Mouse (Mus musculus) kidney, adult 9 months (tissue): ENCODE measurements around the gene Fnip2.
A peak's percentile ranks its signal among the peaks of the same experiment; 100 is the strongest.

Experiments used
- DNase-seq: peaks from one replicate; pipeline ENCODE4 v3.0.0; 2022

The Fnip2 gene

GRCm38 (mm10) chr3:79563511-79563910, 4.1 kb downstream of the Fnip2 start:
- DNase-seq = no peak

- DNase-seq = peak; percentile 38
Measured at GRCm38 (mm10) chr3:79561784-79562715, 5.5 kb downstream of the Fnip2 start.

- peak; percentile 85 for DNase-seq
Measured at GRCm38 (mm10) chr3:79560555-79560954, 7.0 kb downstream of the Fnip2 start.

- no peak for DNase-seq
Measured at GRCm38 (mm10) chr3:79559773-79560045, 7.9 kb downstream of the Fnip2 start.

GRCm38 (mm10) chr3:79559021-79559772, 8.4 kb downstream of the Fnip2 start:
- DNase-seq = peak; percentile 95

GRCm38 (mm10) chr3:79555061-79555460, 12.5 kb downstream of the Fnip2 start:
- DNase-seq = no peak

GRCm38 (mm10) chr3:79553779-79554178, 13.8 kb downstream of the Fnip2 start:
- no peak for DNase-seq

GRCm38 (mm10) chr3:79551826-79552552, 15.6 kb downstream of the Fnip2 start:
- DNase-seq = peak; percentile 55

- no peak for DNase-seq
Measured at GRCm38 (mm10) chr3:79549751-79550393, 17.7 kb downstream of the Fnip2 start.

GRCm38 (mm10) chr3:79548681-79549437, 18.7 kb downstream of the Fnip2 start:
- DNase-seq = no peak

GRCm38 (mm10) chr3:79542585-79542984, 25.0 kb downstream of the Fnip2 start:
- peak; percentile 69 for DNase-seq

- DNase-seq = no peak
Measured at GRCm38 (mm10) chr3:79539656-79540055, 27.9 kb downstream of the Fnip2 start.

- peak; percentile 93 for DNase-seq
Measured at GRCm38 (mm10) chr3:79539124-79539523, 28.5 kb downstream of the Fnip2 start.

GRCm38 (mm10) chr3:79538342-79538741, 29.3 kb downstream of the Fnip2 start:
- no peak for DNase-seq

- DNase-seq = no peak
Measured at GRCm38 (mm10) chr3:79537626-79538203, 29.9 kb downstream of the Fnip2 start.

GRCm38 (mm10) chr3:79537023-79537422, 30.6 kb downstream of the Fnip2 start:
- DNase-seq = peak; percentile 40

GRCm38 (mm10) chr3:79531581-79532271, 35.9 kb downstream of the Fnip2 start:
- DNase-seq = peak; percentile 86

- no peak for DNase-seq
Measured at GRCm38 (mm10) chr3:79529499-79530096, 38.0 kb downstream of the Fnip2 start.

GRCm38 (mm10) chr3:79528451-79528850, 39.1 kb downstream of the Fnip2 start:
- no peak for DNase-seq

- no peak for DNase-seq
Measured at GRCm38 (mm10) chr3:79527921-79528320, 39.7 kb downstream of the Fnip2 start.

- DNase-seq = no peak
Measured at GRCm38 (mm10) chr3:79527521-79527920, 40.1 kb downstream of the Fnip2 start.
